Mouse (Mus musculus): ENCODE measurements around the gene Rhox4b.
"Not testable (repeated sequence)": the region's sequence is repeated elsewhere in the genome, so short reads cannot be mapped to it uniquely, and the experiment has no call there.

DNA sequence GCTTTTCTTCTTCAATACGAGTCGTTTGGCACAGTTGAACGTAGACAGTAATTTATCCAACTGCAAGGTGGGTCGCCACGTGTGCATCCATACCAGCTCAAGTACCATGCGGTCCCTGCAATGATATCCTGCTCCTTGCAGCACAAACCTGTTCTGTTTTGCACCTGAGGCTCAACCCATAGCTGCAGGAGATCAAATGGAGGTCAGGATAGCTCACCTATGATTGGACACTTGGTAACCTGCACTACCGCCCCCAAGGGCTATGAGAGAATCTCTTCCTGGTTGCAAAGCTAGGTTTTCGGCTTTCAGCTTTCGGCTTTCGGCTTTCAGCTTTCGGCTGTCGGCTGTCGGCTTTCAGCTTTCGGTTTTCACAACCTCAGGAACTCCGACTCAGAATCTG is at the start of gene Rhox4b:
- TF ChIP-seq CTCF, EP300 (IDR thresholded peaks at IDR 0.05; ENCODE audit: low read depth): not testable (repeated sequence)

All from heart, postnatal 0 days (tissue).